Mouse (Mus musculus): ENCODE measurements at regions not wholly inside any gene's neighbourhood (a gene's known extent, or its start where the extent isn't known, plus 50 kb on each side); places are given as distances from the start of the nearest gene placed in this dataset.

DNA sequence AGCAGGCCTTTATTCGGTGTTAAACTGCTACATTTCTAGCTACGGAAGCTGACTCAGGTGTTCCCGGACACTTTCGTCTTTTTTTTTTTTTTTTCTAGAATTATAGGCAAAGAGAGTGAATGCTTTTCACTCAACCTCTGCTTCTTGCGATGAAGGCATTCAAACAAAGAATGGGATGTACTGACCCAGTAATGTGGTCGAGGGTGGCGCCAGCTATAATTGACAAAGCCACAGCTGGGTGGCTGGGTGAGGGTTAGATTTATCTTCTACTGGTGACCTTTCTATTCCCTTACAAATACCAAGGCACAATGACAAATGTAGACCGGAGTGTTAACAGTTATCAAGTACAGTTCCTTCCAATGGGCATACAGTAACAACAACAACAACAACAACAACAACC is 340.7 kb upstream of the Slc24a2 start:
- TF ChIP-seq CTCF (IDR thresholded peaks at IDR 0.05; ENCODE audit: borderline replicate concordance, insufficient read depth, low read length) (no peak), POLR2A (IDR thresholded peaks at IDR 0.05; ENCODE audit: low read depth, low read length) (no peak)
